ENCODE assay signal across 8 mouse cellular contexts in the genomic region with DNA sequence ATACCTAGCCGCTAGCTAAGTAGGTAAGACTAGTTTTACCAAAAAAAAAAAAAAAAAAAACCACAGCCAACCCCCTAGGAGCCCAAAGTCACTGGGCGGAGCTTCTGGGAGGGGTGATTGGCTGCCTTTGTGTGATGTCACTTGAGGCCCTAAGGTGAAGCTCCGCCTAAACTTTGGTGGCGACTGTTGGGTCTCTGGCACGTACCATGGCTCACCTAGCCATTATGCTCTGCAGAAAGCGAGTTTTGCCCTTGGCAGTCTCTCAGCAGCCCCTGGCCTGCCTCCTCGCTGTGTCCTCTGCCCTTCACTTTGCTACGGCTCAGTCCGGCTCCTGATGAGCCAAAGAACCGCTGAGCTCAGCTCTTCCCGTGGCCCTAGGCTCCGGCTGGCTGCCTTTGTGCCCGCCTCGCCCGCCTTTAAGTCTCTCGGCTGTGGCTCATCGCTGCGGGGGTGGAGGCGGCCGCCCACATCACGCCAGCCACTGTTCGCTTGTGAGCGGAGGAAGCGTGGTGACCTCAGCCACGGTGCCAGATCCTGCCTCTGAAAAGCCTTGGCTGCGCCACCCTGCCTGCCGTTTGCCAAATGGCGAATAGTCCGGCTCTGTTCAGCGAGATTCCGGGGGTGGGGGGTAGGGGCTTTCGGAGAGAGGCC. TPM values are rescaled to one million over a fixed set of nuclear protein-coding genes. Genes with fewer than 3 reads are reported as not detected.
DNase-seq lines count a peak whose midpoint lies in the region; ATAC-seq and TF ChIP-seq lines count a peak whose summit lies in the region.

No protein-coding gene starts in this region.

- peak overlapping the region; percentile 59 for H3K4me3 ChIP-seq in embryonic facial prominence, embryonic 13.5 days
- peak overlapping the region; percentile 51 for H3K4me3 ChIP-seq in limb, embryonic 14.5 days (replicated peaks; ENCODE audit: low read length)
- H3K4me3 ChIP-seq in midbrain, embryonic 16.5 days (ENCODE audit: low read depth, low read length) = peak overlapping the region; percentile 39

- H3K4me1 ChIP-seq in embryonic facial prominence, embryonic 13.5 days = peaks cover 79% of the 10 kb centered on the region
- H3K4me1 ChIP-seq in limb, embryonic 14.5 days (ENCODE audit: control insufficient read depth, insufficient read depth, low read length) = peaks cover 47% of the 10 kb centered on the region
- H3K4me1 ChIP-seq in midbrain, embryonic 16.5 days (ENCODE audit: control insufficient read depth, insufficient read depth, low read length) = peaks cover 85% of the 10 kb centered on the region

- H3K9me3 ChIP-seq in embryonic facial prominence, embryonic 13.5 days = no peaks in the 10 kb centered on the region
- no peaks in the 10 kb centered on the region for H3K9me3 ChIP-seq in limb, embryonic 14.5 days (ENCODE audit: control insufficient read depth, low read length)
- H3K9me3 ChIP-seq in midbrain, embryonic 16.5 days (replicated peaks; ENCODE audit: control insufficient read depth, low read length, poor library complexity, severe bottlenecking) = no peaks in the 10 kb centered on the region

- peak overlapping the region; percentile 88 for H3K4me2 ChIP-seq in embryonic facial prominence, embryonic 13.5 days
- peak overlapping the region; percentile 91 for H3K4me2 ChIP-seq in limb, embryonic 14.5 days (replicated peaks; ENCODE audit: low read depth, low read length, severe bottlenecking)
- H3K4me2 ChIP-seq in midbrain, embryonic 16.5 days (ENCODE audit: low read length) = peak overlapping the region; percentile 69

- peaks cover 6% of the 10 kb centered on the region; the same call in 1 of the 2 replicates for H3K36me3 ChIP-seq in embryonic facial prominence, embryonic 13.5 days
- H3K36me3 ChIP-seq in limb, embryonic 14.5 days (ENCODE audit: control insufficient read depth, insufficient read depth, low read length) = 0 out of 2 replicates have a peak, but pooled peaks cover 4% of the 10 kb centered on the region
- peaks cover 10% of the 10 kb centered on the region; the same call in 1 of the 2 replicates for H3K36me3 ChIP-seq in midbrain, embryonic 16.5 days (ENCODE audit: control insufficient read depth, insufficient read depth, low read length)

- peak overlapping the region; percentile 85 for H3K9ac ChIP-seq in embryonic facial prominence, embryonic 13.5 days
- H3K9ac ChIP-seq in limb, embryonic 14.5 days (ENCODE audit: low read depth, low read length, severe bottlenecking) = peak overlapping the region; percentile 82
- peak overlapping the region; percentile 68 for H3K9ac ChIP-seq in midbrain, embryonic 16.5 days (ENCODE audit: low read depth, low read length)

- WGBS in embryonic facial prominence, embryonic 13.5 days = under 1% methylated on average over 32 of the region's 32 CpGs
- 1% methylated on average over 32 of the region's 32 CpGs for WGBS in limb, embryonic 14.5 days
- WGBS in midbrain, embryonic 16.5 days = 1% methylated on average over 32 of the region's 32 CpGs

- peak overlapping the region; percentile 89 for H3K27ac ChIP-seq in embryonic facial prominence, embryonic 13.5 days
- peak overlapping the region; percentile 89 for H3K27ac ChIP-seq in limb, embryonic 14.5 days (replicated peaks; ENCODE audit: low read depth, low read length)
- H3K27ac ChIP-seq in midbrain, embryonic 16.5 days (ENCODE audit: low read length) = peak overlapping the region; percentile 74

- ATAC-seq in embryonic facial prominence, embryonic 13.5 days (ENCODE audit: insufficient number of reproducible peaks, insufficient read depth, low FRiP score, low TSS enrichment, low read depth) = peak; percentile 29; the same call in 1 of the 2 replicates
- peak; percentile 59; the same call in 1 of the 2 replicates for ATAC-seq in limb, embryonic 14.5 days (ENCODE audit: low FRiP score, low read depth)
- peak; percentile 36 for ATAC-seq in midbrain, embryonic 16.5 days

- DNase-seq in 3T3-L1 (ENCODE audit: low read depth, low spot score) = peak; percentile 85
- DNase-seq in adrenal gland, postnatal 36 days = peak; percentile 91 to 92
- peak; percentile 54 for DNase-seq in heart, adult 8-10 months (ENCODE audit: low spot score)
- peak; percentile 87 to 90 for DNase-seq in kidney, adult 8-10 months
- DNase-seq in limb, embryonic 14.5 days (ENCODE audit: low spot score) = peak; percentile 82
- peak; percentile 55 to 66 for DNase-seq in spleen, postnatal 14 days (ENCODE audit: low spot score in 2 of 2)

- no peaks in the 10 kb centered on the region for H3K27me3 ChIP-seq in embryonic facial prominence, embryonic 13.5 days
- H3K27me3 ChIP-seq in limb, embryonic 14.5 days (ENCODE audit: control insufficient read depth, insufficient read depth, low read length) = no peaks in the 10 kb centered on the region
- no peaks in the 10 kb centered on the region for H3K27me3 ChIP-seq in midbrain, embryonic 16.5 days (ENCODE audit: control insufficient read depth, insufficient read depth, low read depth, low read length)

- TF ChIP-seq POLR2A in limb, embryonic 14.5 days (IDR thresholded peaks at IDR 0.05; ENCODE audit: borderline replicate concordance, extremely low read depth, insufficient read depth, insufficient read length) = peak; percentile 65; the same call in 1 of the 2 replicates

RNA-seq across cellular contexts. Expression of a gene that starts 8.9 kb away (rescaled TPM):
- 1 to 10 TPM; 2.4 TPM for total RNA-seq in adrenal gland, postnatal 36 days (2021)
- polyA plus RNA-seq in embryonic facial prominence, embryonic 13.5 days (2015; fragmentation: Nextera tagmentation; extraction: Ambion mirVana) = 4.7 TPM in 2 replicates
- total RNA-seq in heart, adult 8-10 months (2022) = 1 to 10 TPM in 1 of 4 experiments, under 1 TPM in 3; 0.57 to 1.3 (median 0.67) TPM
- 10.9 and 13.2 TPM in 2 replicates for polyA plus RNA-seq in limb, embryonic 14.5 days (2012; rRNA removed)
- polyA plus RNA-seq in limb, embryonic 14.5 days (2014; fragmentation: Nextera tagmentation; extraction: Ambion mirVana) = 3.6 and 3.8 TPM in 2 replicates
- polyA plus RNA-seq in midbrain, embryonic 16.5 days (2015; fragmentation: Nextera tagmentation; extraction: Ambion mirVana) = 47.9 and 55.7 TPM in 2 replicates

Comparison
In these comparisons a context has a peak if more than half of its experiments do, and no peak if none do; other contexts are left out.
1. Peak in every context shown above with its lines: DNase-seq, ATAC-seq, H3K4me3 ChIP-seq and H3K27ac ChIP-seq.